Mouse (Mus musculus) forebrain, embryonic 11.5 days (tissue): ENCODE measurements around the gene Olfr601. TPM values are rescaled to one million over a fixed set of nuclear protein-coding genes. Genes with fewer than 3 reads are reported as not detected.

Source experiments
- polyA plus RNA-seq: library from polyadenylated mRNA; unstranded; fragments of >200 nt; fragmentation: Nextera tagmentation; extraction: Ambion mirVana; gene quantifications from 2 replicates; pipeline ENCODE4 v1.2.1, GENCODE M21; 2014

Olfr601 gene
- polyA plus RNA-seq, 1 experiment from 2014 or later: not detected

Other genes starting within 250 kb of the Olfr601 start
- not detected in 2 replicates for gene Olfr586, start 237.0 kb downstream of the Olfr601 start, polyA plus RNA-seq
- not detected in 2 replicates for gene Olfr588-ps1, start 221.8 kb downstream of the Olfr601 start, polyA plus RNA-seq
- not detected in 2 replicates for gene Olfr589, start 206.3 kb downstream of the Olfr601 start, polyA plus RNA-seq
- gene Olfr591, start 184.3 kb downstream of the Olfr601 start, polyA plus RNA-seq: not detected in 2 replicates
- gene Olfr592, start 177.9 kb downstream of the Olfr601 start, polyA plus RNA-seq: not detected in 2 replicates
- gene Olfr593, start 150.8 kb downstream of the Olfr601 start, polyA plus RNA-seq: not detected in 2 replicates
- gene Olfr594, start 145.7 kb downstream of the Olfr601 start, polyA plus RNA-seq: not detected in 2 replicates
- not detected in 2 replicates for gene Usp17ld, start 110.2 kb downstream of the Olfr601 start, polyA plus RNA-seq
- gene Olfr596, start 57.0 kb downstream of the Olfr601 start, polyA plus RNA-seq: not detected in 2 replicates
- not detected in 2 replicates for gene Olfr597, start 46.3 kb downstream of the Olfr601 start, polyA plus RNA-seq
- not detected in 2 replicates for gene Olfr598, start 39.1 kb downstream of the Olfr601 start, polyA plus RNA-seq
- not detected in 2 replicates for gene Olfr599, start 26.7 kb downstream of the Olfr601 start, polyA plus RNA-seq
- gene Olfr600, start 13.0 kb downstream of the Olfr601 start, polyA plus RNA-seq: not detected in 2 replicates
- gene Olfr603, start 23.5 kb upstream of the Olfr601 start, polyA plus RNA-seq: not detected in 2 replicates
- not detected in 2 replicates for gene Usp17lc, start 52.4 kb upstream of the Olfr601 start, polyA plus RNA-seq
- not detected in 2 replicates for gene Olfr605, start 82.8 kb upstream of the Olfr601 start, polyA plus RNA-seq
- gene Olfr606, start 86.4 kb upstream of the Olfr601 start, polyA plus RNA-seq: not detected in 2 replicates
- gene Olfr607, start 101.5 kb upstream of the Olfr601 start, polyA plus RNA-seq: not detected in 2 replicates
- not detected in 2 replicates for gene Olfr608, start 107.2 kb upstream of the Olfr601 start, polyA plus RNA-seq
- not detected in 2 replicates for gene Olfr609, start 135.4 kb upstream of the Olfr601 start, polyA plus RNA-seq
- gene Olfr610, start 149.5 kb upstream of the Olfr601 start, polyA plus RNA-seq: not detected in 2 replicates
- not detected in 2 replicates for gene Olfr611, start 158.2 kb upstream of the Olfr601 start, polyA plus RNA-seq
- gene Olfr612, start 180.1 kb upstream of the Olfr601 start, polyA plus RNA-seq: not detected in 2 replicates
- gene Olfr613, start 185.4 kb upstream of the Olfr601 start, polyA plus RNA-seq: not detected in 2 replicates
- gene Olfr615, start 193.4 kb upstream of the Olfr601 start, polyA plus RNA-seq: not detected in 2 replicates
- gene Olfr616, start 206.5 kb upstream of the Olfr601 start, polyA plus RNA-seq: not detected in 2 replicates
- gene Olfr617, start 210.4 kb upstream of the Olfr601 start, polyA plus RNA-seq: not detected in 2 replicates
- not detected in 2 replicates for gene Olfr618, start 227.4 kb upstream of the Olfr601 start, polyA plus RNA-seq
- gene Olfr619, start 237.9 kb upstream of the Olfr601 start, polyA plus RNA-seq: not detected in 2 replicates
- gene Olfr620, start 249.9 kb upstream of the Olfr601 start, polyA plus RNA-seq: not detected in 2 replicates